Mouse (Mus musculus) ES-Bruce4 (cell line): Measurements from ENCODE around the gene Col4a2. TPM values are rescaled to one million over a fixed set of nuclear protein-coding genes. Genes with fewer than 3 reads are reported as not detected.
A peak's percentile ranks its signal among the peaks of the same experiment; 100 is the strongest.

Experiments
- H3K27ac ChIP-seq: 2 replicates; pipeline ENCODE4 v1.5.1; 2012; ENCODE audit warnings: low read length, inconsistent platforms; ENCODE audit not compliant: insufficient read depth
- H3K27me3 ChIP-seq: 2 replicates; pipeline ENCODE4 v1.6.1; 2012; ENCODE audit warnings: mild to moderate bottlenecking, low read length, inconsistent platforms; ENCODE audit not compliant: control insufficient read depth, poor library complexity, insufficient read depth, severe bottlenecking
- H3K36me3 ChIP-seq: 2 replicates; pipeline ENCODE4 v1.6.1; 2012; ENCODE audit warnings: inconsistent platforms, mild to moderate bottlenecking, low read length, moderate library complexity; ENCODE audit not compliant: control insufficient read depth, poor library complexity, insufficient read depth, severe bottlenecking
- H3K4me1 ChIP-seq: one replicate; pipeline ENCODE4 v1.8.1; 2011; ENCODE audit warnings: low read length; ENCODE audit not compliant: control insufficient read depth, insufficient read depth
- H3K4me3 ChIP-seq: 2 replicates; pipeline ENCODE4 v1.5.1; 2011; ENCODE audit warnings: low read depth, mild to moderate bottlenecking, low read length
- H3K9ac ChIP-seq: 2 replicates; pipeline ENCODE4 v1.6.1; 2012; ENCODE audit warnings: low read depth, mild to moderate bottlenecking, inconsistent platforms; ENCODE audit not compliant: poor library complexity, severe bottlenecking
- H3K9me3 ChIP-seq: replicated peaks from 2 replicates; pipeline ENCODE4 v1.6.1; 2012; ENCODE audit warnings: mild to moderate bottlenecking, low read length, inconsistent platforms; ENCODE audit not compliant: control insufficient read depth, poor library complexity, insufficient read depth, severe bottlenecking
- CTCF ChIP-seq: IDR thresholded peaks from one replicate; pipeline ENCODE4 v1.8.1; 2011; ENCODE audit warnings: low read depth, low read length
- EP300 ChIP-seq: IDR thresholded peaks from 2 replicates; pipeline ENCODE4 v1.6.1; 2011; ENCODE audit warnings: low read depth, low read length; ENCODE audit not compliant: insufficient read depth
- POLR2A ChIP-seq: IDR thresholded peaks from one replicate; pipeline ENCODE4 v1.8.1; 2011; ENCODE audit warnings: low read length; ENCODE audit not compliant: insufficient read depth
- polyA plus RNA-seq: library from polyadenylated mRNA; stranded (reverse); fragments of >200 nt; gene quantifications from 2 replicates; pipeline ENCODE4 v1.2.4, GENCODE M21; 2011; ENCODE audit warnings: low read depth; ENCODE audit not compliant: missing spikeins, insufficient read depth, insufficient read length

The Col4a2 gene
- polyA plus RNA-seq, 1 experiment, result 30.3 TPM

- Histone ChIP-seq H3K36me3 (no peaks in the 10 kb centered on the region), H3K9me3 (no peaks in the 10 kb centered on the region), H3K4me3 (no peak overlapping the region), H3K27ac (no peak overlapping the region), H3K4me1 (no peaks in the 10 kb centered on the region), H3K27me3 (no peaks in the 10 kb centered on the region), H3K9ac (no peak overlapping the region)
- TF ChIP-seq POLR2A, result no peak
- TF ChIP-seq CTCF, result peak; percentile 34
These were observed 42.3 kb downstream of the Col4a2 start for GRCm38 (mm10) chr8:11354800-11355451.

DNA sequence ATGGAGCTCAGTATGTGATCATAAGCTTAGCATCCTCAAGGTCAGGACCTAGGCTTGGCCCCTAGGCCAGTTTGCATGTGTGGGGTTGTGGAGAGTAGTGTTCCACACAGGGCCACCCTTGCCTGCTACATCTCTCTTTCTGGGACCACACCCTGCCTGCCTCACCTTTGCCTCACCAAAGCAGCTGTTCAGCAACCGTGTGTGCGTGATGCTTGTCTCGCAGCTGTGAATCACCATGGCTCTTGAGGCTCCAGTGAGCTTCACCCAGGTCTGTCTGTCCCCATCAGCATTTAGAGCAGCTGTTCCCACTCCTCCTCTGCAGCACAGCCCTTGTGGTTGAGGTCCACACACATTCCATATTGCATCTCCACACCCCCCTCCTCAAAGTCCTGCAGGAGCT is 43.3 kb downstream of the Col4a2 start:
- Histone ChIP-seq H3K4me1 (no peaks in the 10 kb centered on the region), H3K27me3 (no peaks in the 10 kb centered on the region), H3K36me3 (no peaks in the 10 kb centered on the region), H3K9me3 (no peaks in the 10 kb centered on the region), H3K4me3 (no peak overlapping the region), H3K9ac (no peak overlapping the region), H3K27ac (no peak overlapping the region)
- TF ChIP-seq EP300, result no peak
- no peak for TF ChIP-seq POLR2A
- no peak for TF ChIP-seq CTCF

- Histone ChIP-seq H3K27ac (no peak overlapping the region), H3K9me3 (no peaks in the 10 kb centered on the region), H3K27me3 (no peaks in the 10 kb centered on the region), H3K9ac (no peak overlapping the region), H3K4me1 (no peaks in the 10 kb centered on the region), H3K36me3 (no peaks in the 10 kb centered on the region), H3K4me3 (no peak overlapping the region)
- TF ChIP-seq EP300 (no peak), CTCF (no peak), POLR2A (no peak)
These were observed 44.2 kb downstream of the Col4a2 start for GRCm38 (mm10) chr8:11356776-11357175.

DNA sequence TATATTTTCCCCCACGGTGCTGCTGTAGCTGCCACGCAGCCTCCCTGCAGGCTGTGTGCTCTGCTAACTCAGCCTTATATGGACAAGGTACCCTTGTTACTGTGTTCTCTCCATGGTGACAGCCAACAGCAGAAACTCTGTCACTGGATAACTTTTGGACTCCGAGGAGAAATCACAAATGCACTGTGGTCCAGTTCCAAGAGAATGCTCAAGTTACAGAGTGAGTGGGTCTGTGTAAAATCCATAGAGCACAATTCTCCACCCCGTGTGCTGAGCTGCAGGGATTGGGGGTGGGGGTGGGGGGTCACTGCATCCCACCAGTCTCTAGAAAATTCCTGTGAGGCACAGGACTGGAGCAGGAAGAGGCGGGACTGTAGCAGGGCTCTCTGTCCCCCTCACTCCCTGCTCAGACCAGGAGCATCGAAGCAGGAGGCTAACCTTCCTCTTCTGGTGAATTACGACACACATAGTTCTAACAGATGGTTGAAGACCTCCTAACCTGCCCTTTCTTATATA is 45.4 kb downstream of the Col4a2 start:
- no peak for TF ChIP-seq EP300
- TF ChIP-seq POLR2A, result no peak
- no peak for TF ChIP-seq CTCF
- Histone ChIP-seq H3K9me3 (no peaks in the 10 kb centered on the region), H3K27ac (no peak overlapping the region), H3K27me3 (no peaks in the 10 kb centered on the region), H3K4me3 (no peak overlapping the region), H3K4me1 (no peaks in the 10 kb centered on the region), H3K36me3 (no peaks in the 10 kb centered on the region), H3K9ac (no peak overlapping the region)

DNA sequence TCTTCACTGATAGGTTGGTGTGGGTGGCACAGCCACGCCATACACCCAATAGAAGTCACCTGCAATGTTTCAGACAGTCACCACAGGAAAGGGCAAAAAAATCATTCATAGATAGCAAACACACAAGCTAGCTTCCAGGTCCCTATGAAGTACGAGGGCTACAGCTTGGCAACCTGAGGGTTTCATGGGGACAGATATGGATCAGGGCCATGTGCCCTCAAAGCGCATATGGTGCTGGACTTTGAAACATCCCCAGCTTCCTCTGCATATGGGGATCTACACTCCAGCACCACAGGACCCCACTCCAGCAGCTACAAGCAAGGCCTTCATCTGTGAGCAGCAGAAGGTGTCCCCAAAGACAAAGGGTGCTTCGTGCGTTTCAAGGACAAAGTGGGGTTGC is 47.2 kb downstream of the Col4a2 start:
- Histone ChIP-seq H3K36me3 (no peaks in the 10 kb centered on the region), H3K27ac (no peak overlapping the region), H3K9me3 (no peaks in the 10 kb centered on the region), H3K9ac (no peak overlapping the region), H3K4me1 (no peaks in the 10 kb centered on the region), H3K27me3 (no peaks in the 10 kb centered on the region), H3K4me3 (no peak overlapping the region)
- no peak for TF ChIP-seq POLR2A
- no peak for TF ChIP-seq EP300
- no peak for TF ChIP-seq CTCF

DNA sequence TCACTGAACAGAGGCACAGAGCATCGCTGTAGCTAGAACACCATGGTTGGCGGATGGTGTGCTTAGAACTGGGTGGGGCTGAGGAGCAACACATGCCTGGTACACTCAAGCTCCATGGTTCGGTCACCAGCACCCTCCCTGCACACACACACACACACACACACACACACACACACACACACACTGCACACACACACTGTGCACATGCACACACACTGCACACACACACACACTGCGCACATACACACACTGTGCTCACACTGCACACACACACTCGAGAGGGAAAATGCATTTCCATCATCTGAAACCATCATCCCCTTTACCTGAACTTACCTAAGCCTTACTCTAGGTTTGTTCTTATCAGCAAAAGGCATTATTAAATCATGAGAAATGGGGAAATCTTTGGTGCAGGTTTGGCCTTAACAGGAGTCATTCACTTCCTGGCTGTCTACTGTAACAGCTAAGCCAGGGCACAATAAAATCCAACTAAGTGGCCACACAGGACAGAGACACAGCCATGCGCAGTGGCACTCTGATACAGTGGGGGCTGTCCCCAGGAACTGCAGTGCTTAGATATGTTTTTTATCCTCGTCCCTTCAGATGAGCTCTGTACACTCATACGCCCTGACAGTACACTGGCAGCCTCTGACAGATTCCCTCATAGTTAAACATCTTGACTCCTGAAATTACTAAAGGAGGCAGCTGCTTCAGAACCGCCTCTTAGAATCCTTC is 49.1 kb downstream of the Col4a2 start:
- Histone ChIP-seq H3K9ac (no peak overlapping the region), H3K27me3 (no peaks in the 10 kb centered on the region), H3K36me3 (no peaks in the 10 kb centered on the region), H3K27ac (no peak overlapping the region), H3K9me3 (no peaks in the 10 kb centered on the region), H3K4me1 (no peaks in the 10 kb centered on the region), H3K4me3 (no peak overlapping the region)
- TF ChIP-seq POLR2A, result no peak
- TF ChIP-seq CTCF, result no peak
- TF ChIP-seq EP300, result no peak
